Mouse (Mus musculus): ENCODE data around the gene Zfp987. TPM values are rescaled to one million over a fixed set of nuclear protein-coding genes. Genes with fewer than 3 reads are reported as not detected.
"Not testable (repeated sequence)": the region's sequence is repeated elsewhere in the genome, so short reads cannot be mapped to it uniquely, and the experiment has no call there.

The Zfp987 gene
- polyA plus RNA-seq (2015; fragmentation: Nextera tagmentation; extraction: Ambion mirVana), result 0.09 TPM in 1 of 2 replicates, not detected in the other

- H3K4me2 ChIP-seq (ENCODE audit: low read depth, low read length); H3K36me3 ChIP-seq (ENCODE audit: control insufficient read depth, insufficient read depth, low read length); H3K4me3 ChIP-seq (ENCODE audit: low read length); H3K4me1 ChIP-seq (replicated peaks; ENCODE audit: control insufficient read depth, insufficient read depth, low read length); H3K9ac ChIP-seq (ENCODE audit: low read length); H3K9me3 ChIP-seq (ENCODE audit: control insufficient read depth, low read length); H3K27me3 ChIP-seq (ENCODE audit: control insufficient read depth, insufficient read depth, low read depth, low read length); ATAC-seq (ENCODE audit: low read depth); H3K27ac ChIP-seq (ENCODE audit: low read length): not testable (repeated sequence)
- WGBS, result 69% methylated on average over 1 of the region's 3 CpGs
These were observed at the start of gene Zfp987 for GRCm38 (mm10) chr4:146096998-146097397. Gene Zfp987 (plus strand): TSS chr4:146097298.

- ATAC-seq (ENCODE audit: low read depth); H3K27ac ChIP-seq (ENCODE audit: low read length); H3K27me3 ChIP-seq (ENCODE audit: control insufficient read depth, insufficient read depth, low read depth, low read length); H3K4me2 ChIP-seq (ENCODE audit: low read depth, low read length); H3K36me3 ChIP-seq (ENCODE audit: control insufficient read depth, insufficient read depth, low read length); H3K9ac ChIP-seq (ENCODE audit: low read length); H3K4me3 ChIP-seq (ENCODE audit: low read length); H3K4me1 ChIP-seq (replicated peaks; ENCODE audit: control insufficient read depth, insufficient read depth, low read length): not testable (repeated sequence)
- H3K9me3 ChIP-seq (ENCODE audit: control insufficient read depth, low read length), result peaks cover 13% of the 10 kb centered on the region
- WGBS, result 69% methylated on average over 1 of the region's 1 CpGs
These were observed 44.6 kb upstream of the Zfp987 start for GRCm38 (mm10) chr4:146052536-146052935.

DNA sequence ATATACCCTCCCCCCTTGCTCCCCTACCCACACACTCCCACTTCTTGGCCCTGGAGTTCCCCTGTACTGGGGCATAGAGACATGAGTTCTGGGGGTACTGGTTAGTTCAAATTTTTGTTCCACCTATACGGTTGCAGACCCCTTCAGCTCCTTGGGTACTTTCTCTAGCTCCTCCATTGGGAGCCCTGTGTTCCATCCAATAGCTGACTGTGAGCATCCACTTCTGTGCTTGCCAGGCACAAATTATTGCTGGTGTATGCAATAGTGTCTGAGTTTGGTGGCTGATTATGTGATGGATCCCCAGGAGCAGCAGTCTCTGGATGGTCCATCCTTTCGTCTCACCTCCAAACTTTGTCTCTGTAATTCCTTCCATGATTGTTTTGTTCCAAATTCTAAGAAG, 43.7 kb upstream of the Zfp987 start:
- not testable (repeated sequence) for H3K4me3 ChIP-seq (ENCODE audit: low read length); H3K36me3 ChIP-seq (ENCODE audit: control insufficient read depth, insufficient read depth, low read length); ATAC-seq (ENCODE audit: low read depth); H3K4me1 ChIP-seq (replicated peaks; ENCODE audit: control insufficient read depth, insufficient read depth, low read length); H3K4me2 ChIP-seq (ENCODE audit: low read depth, low read length); H3K9ac ChIP-seq (ENCODE audit: low read length); H3K27ac ChIP-seq (ENCODE audit: low read length); H3K27me3 ChIP-seq (ENCODE audit: control insufficient read depth, insufficient read depth, low read depth, low read length)
- H3K9me3 ChIP-seq (ENCODE audit: control insufficient read depth, low read length), result peaks cover 13% of the 10 kb centered on the region
- WGBS, result 80% methylated on average over 2 of the region's 2 CpGs

DNA sequence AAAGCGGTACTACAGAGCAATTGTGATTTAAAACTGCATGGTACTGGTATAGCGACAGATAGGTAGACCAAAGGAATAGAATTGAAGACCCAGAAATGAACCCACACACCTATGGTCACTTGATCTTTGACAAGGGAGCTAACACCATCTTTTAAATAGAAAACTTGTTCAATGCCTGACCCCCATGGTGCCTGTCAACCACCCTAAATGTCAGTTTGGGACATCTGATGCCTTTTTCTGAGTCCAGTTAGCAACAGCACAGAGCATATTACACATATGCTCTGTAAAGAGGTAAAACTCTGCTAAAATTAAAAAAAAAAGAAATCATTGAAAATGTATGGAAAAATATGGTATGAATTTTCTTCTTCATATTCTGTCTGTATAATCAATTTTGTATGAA, 41.8 kb upstream of the Zfp987 start:
- no peak for ATAC-seq (ENCODE audit: low read depth)
- 61% methylated on average over 2 of the region's 2 CpGs for WGBS
- H3K9me3 ChIP-seq (ENCODE audit: control insufficient read depth, low read length), result peaks cover 15% of the 10 kb centered on the region

GRCm38 (mm10) chr4:146058646-146059045, 38.5 kb upstream of the Zfp987 start:
- not testable (repeated sequence) for H3K4me1 ChIP-seq (replicated peaks; ENCODE audit: control insufficient read depth, insufficient read depth, low read length); H3K9ac ChIP-seq (ENCODE audit: low read length); H3K4me2 ChIP-seq (ENCODE audit: low read depth, low read length); H3K27me3 ChIP-seq (ENCODE audit: control insufficient read depth, insufficient read depth, low read depth, low read length); H3K27ac ChIP-seq (ENCODE audit: low read length); H3K36me3 ChIP-seq (ENCODE audit: control insufficient read depth, insufficient read depth, low read length); H3K9me3 ChIP-seq (ENCODE audit: control insufficient read depth, low read length); ATAC-seq (ENCODE audit: low read depth); H3K4me3 ChIP-seq (ENCODE audit: low read length)
- WGBS, result 88% methylated on average over 12 of the region's 12 CpGs

More for the DNA sequence above, 41.8 kb upstream of the Zfp987 start:
- H3K4me2 ChIP-seq (ENCODE audit: low read depth, low read length), result no peak overlapping the region
- H3K4me3 ChIP-seq (ENCODE audit: low read length), result no peak overlapping the region
- H3K4me1 ChIP-seq (replicated peaks; ENCODE audit: control insufficient read depth, insufficient read depth, low read length), result no peaks in the 10 kb centered on the region
- no peaks in the 10 kb centered on the region for H3K27me3 ChIP-seq (ENCODE audit: control insufficient read depth, insufficient read depth, low read depth, low read length)
- H3K27ac ChIP-seq (ENCODE audit: low read length), result no peak overlapping the region
- H3K9ac ChIP-seq (ENCODE audit: low read length), result no peak overlapping the region
- no peaks in the 10 kb centered on the region for H3K36me3 ChIP-seq (ENCODE audit: control insufficient read depth, insufficient read depth, low read length)

- not testable (repeated sequence) for H3K4me2 ChIP-seq (ENCODE audit: low read depth, low read length); H3K4me1 ChIP-seq (replicated peaks; ENCODE audit: control insufficient read depth, insufficient read depth, low read length); ATAC-seq (ENCODE audit: low read depth); H3K9me3 ChIP-seq (ENCODE audit: control insufficient read depth, low read length); H3K36me3 ChIP-seq (ENCODE audit: control insufficient read depth, insufficient read depth, low read length); H3K9ac ChIP-seq (ENCODE audit: low read length); H3K27ac ChIP-seq (ENCODE audit: low read length); H3K4me3 ChIP-seq (ENCODE audit: low read length); H3K27me3 ChIP-seq (ENCODE audit: control insufficient read depth, insufficient read depth, low read depth, low read length)
- 90% methylated on average over 4 of the region's 4 CpGs for WGBS
These were observed 38.0 kb upstream of the Zfp987 start for GRCm38 (mm10) chr4:146059078-146059477.

DNA sequence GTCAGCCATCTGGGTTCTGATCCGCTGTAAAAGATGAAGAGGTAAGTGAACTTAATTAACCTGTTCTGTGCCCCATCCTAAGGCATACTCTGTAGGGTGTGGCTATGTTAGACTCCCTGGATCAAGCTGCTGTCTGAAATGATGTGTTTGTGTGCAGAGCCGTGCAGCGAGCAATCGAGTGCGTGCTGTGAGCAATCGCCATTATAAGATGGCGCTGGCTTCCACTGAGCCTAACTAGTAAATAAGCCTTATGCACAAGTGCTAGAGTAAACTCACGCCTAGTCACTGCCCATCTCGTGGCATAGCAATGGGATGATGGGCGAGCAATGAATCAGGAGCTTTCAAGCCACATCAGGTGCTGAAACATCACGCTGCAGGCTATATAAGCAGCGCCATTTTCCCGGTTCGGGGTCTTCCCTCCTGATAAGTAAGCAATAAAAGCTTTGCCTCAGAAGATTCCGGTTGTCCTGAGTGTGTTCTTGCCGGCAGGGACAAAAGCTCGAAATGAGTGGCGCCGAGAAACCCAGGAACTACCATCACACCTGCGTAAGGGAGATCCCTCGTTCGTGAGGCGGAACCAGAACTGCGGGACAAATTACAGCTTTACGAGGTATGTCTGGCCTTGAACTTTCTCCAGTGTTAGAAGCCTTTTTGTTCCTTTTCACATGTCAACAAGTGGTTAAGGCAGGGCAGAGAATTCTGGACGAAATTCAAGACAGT, 37.0 kb upstream of the Zfp987 start:
- H3K27me3 ChIP-seq (ENCODE audit: control insufficient read depth, insufficient read depth, low read depth, low read length); H3K4me3 ChIP-seq (ENCODE audit: low read length); H3K36me3 ChIP-seq (ENCODE audit: control insufficient read depth, insufficient read depth, low read length); H3K4me2 ChIP-seq (ENCODE audit: low read depth, low read length); H3K27ac ChIP-seq (ENCODE audit: low read length); H3K9me3 ChIP-seq (ENCODE audit: control insufficient read depth, low read length); ATAC-seq (ENCODE audit: low read depth); H3K4me1 ChIP-seq (replicated peaks; ENCODE audit: control insufficient read depth, insufficient read depth, low read length); H3K9ac ChIP-seq (ENCODE audit: low read length): not testable (repeated sequence)
- WGBS, result 92% methylated on average over 25 of the region's 26 CpGs

- H3K27me3 ChIP-seq (ENCODE audit: control insufficient read depth, insufficient read depth, low read depth, low read length); H3K27ac ChIP-seq (ENCODE audit: low read length); H3K9ac ChIP-seq (ENCODE audit: low read length); H3K9me3 ChIP-seq (ENCODE audit: control insufficient read depth, low read length); H3K36me3 ChIP-seq (ENCODE audit: control insufficient read depth, insufficient read depth, low read length); ATAC-seq (ENCODE audit: low read depth); H3K4me1 ChIP-seq (replicated peaks; ENCODE audit: control insufficient read depth, insufficient read depth, low read length); H3K4me3 ChIP-seq (ENCODE audit: low read length); H3K4me2 ChIP-seq (ENCODE audit: low read depth, low read length): not testable (repeated sequence)
- WGBS, result 87% methylated on average over 10 of the region's 11 CpGs
These were observed 36.0 kb upstream of the Zfp987 start for GRCm38 (mm10) chr4:146061082-146061481.

DNA sequence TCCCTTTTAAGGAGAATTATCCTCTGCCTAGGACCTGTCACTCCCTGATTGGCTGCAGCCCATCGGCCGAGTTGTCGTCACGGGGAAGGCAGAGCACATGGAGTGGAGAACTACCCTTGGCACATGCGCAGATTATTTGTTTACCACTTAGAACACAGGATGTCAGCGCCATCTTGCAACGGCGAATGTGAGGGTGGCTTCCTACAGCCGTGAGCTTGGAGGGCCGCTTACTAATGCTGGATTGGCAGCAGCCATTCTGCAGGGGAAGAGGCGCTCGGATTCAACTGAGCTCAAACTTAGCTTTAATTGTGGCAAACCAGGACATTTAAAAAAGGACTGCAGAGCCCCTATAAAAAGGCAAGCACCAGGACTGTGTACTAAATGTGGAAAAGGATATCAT, 35.1 kb upstream of the Zfp987 start:
- H3K9ac ChIP-seq (ENCODE audit: low read length); H3K4me3 ChIP-seq (ENCODE audit: low read length); H3K4me1 ChIP-seq (replicated peaks; ENCODE audit: control insufficient read depth, insufficient read depth, low read length); H3K36me3 ChIP-seq (ENCODE audit: control insufficient read depth, insufficient read depth, low read length); H3K4me2 ChIP-seq (ENCODE audit: low read depth, low read length); H3K9me3 ChIP-seq (ENCODE audit: control insufficient read depth, low read length); H3K27me3 ChIP-seq (ENCODE audit: control insufficient read depth, insufficient read depth, low read depth, low read length); H3K27ac ChIP-seq (ENCODE audit: low read length); ATAC-seq (ENCODE audit: low read depth): not testable (repeated sequence)
- WGBS, result 94% methylated on average over 12 of the region's 12 CpGs

DNA sequence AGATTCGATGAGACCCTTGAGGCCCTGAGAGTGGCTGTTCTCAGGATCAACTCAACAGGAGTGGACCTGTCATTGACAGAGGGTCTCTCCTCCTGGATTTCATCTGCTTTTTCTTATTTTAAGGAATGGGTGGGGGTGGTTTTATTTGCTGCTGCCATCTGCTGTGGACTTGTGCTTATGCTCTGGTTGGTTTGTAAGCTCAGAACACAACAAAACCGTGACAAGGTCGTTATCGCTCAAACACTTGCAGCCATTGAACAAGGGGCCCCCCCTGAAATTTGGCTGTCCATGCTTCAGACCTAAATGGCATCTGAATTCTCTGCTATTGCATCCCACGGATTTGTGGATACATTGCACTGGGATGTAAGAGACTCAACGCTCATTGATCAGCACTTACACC, 34.1 kb upstream of the Zfp987 start:
- not testable (repeated sequence) for H3K4me1 ChIP-seq (replicated peaks; ENCODE audit: control insufficient read depth, insufficient read depth, low read length); H3K4me2 ChIP-seq (ENCODE audit: low read depth, low read length); H3K4me3 ChIP-seq (ENCODE audit: low read length); H3K9ac ChIP-seq (ENCODE audit: low read length); H3K27ac ChIP-seq (ENCODE audit: low read length); ATAC-seq (ENCODE audit: low read depth); H3K36me3 ChIP-seq (ENCODE audit: control insufficient read depth, insufficient read depth, low read length); H3K27me3 ChIP-seq (ENCODE audit: control insufficient read depth, insufficient read depth, low read depth, low read length)
- peaks cover 11% of the 10 kb centered on the region for H3K9me3 ChIP-seq (ENCODE audit: control insufficient read depth, low read length)
- 73% methylated on average over 6 of the region's 6 CpGs for WGBS
